In the genomic region with DNA sequence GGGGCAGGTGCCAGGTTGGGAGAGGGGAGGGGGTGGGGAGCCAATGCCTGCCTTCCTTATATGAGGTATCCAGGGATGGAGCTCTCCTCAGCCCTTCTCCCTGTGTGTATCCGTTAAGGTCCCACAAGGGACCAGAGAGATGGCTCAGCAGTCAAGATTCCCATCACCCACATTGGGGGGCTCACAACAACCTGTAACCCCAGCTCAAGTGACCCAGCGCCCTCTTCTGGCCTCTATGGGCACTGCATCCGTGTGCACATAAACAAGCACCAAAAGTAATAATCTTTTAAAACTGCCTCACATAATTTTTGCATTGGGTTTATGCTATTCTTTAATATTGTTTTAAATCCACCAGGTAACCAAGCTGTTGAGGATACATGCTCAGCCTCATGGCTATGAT, we compare ENCODE assay signal across 16 mouse cellular contexts. TPM values are rescaled to one million over a fixed set of nuclear protein-coding genes. Genes with fewer than 3 reads are reported as not detected.
DNase-seq lines count a peak whose midpoint lies in the region; ATAC-seq and TF ChIP-seq lines count a peak whose summit lies in the region.
"Had no signal": no experiment of that assay in that cellular context is flagged by ENCODE, and none has a peak within 500 bp of the region (broad histone marks: within the 10 kb centered on the region; RNA-seq: fewer than 3 reads in every experiment).

No protein-coding gene starts in this region.

- H3K4me2 ChIP-seq in kidney, postnatal 0 days (ENCODE audit: low read length): no peak overlapping the region
- H3K4me2 ChIP-seq in kidney, embryonic 15.5 days: no peak overlapping the region
- no peak overlapping the region for H3K4me2 ChIP-seq in midbrain, embryonic 11.5 days
- H3K4me2 ChIP-seq: embryonic facial prominence, embryonic 12.5 days; forebrain, embryonic 13.5 days; hindbrain, embryonic 14.5 days; limb, embryonic 12.5 days; neural tube, embryonic 15.5 days had no signal

- WGBS in kidney, postnatal 0 days: 88% methylated on average over 3 of the region's 3 CpGs
- WGBS in kidney, embryonic 15.5 days: 84% methylated on average over 3 of the region's 3 CpGs
- WGBS in thymus, adult 2 months: 90% methylated on average over 3 of the region's 3 CpGs
- 89% methylated on average over 3 of the region's 3 CpGs for WGBS in midbrain, embryonic 11.5 days

- DNase-seq in kidney, postnatal 0 days (ENCODE audit: low spot score): no peak
- DNase-seq in thymus, adult 2 months: no peak
- DNase-seq in thymus, postnatal 10 days (ENCODE audit: low spot score in 2 of 2): no peak
- DNase-seq in midbrain, embryonic 11.5 days (ENCODE audit: low spot score, missing footprints): no peak
- DNase-seq: cerebellum, postnatal 14 days; gastrocnemius, postnatal 36 days; thymus, postnatal 14 days had no signal

- H3K9me3 ChIP-seq in kidney, postnatal 0 days (replicated peaks; ENCODE audit: low read length): no peaks in the 10 kb centered on the region
- no peaks in the 10 kb centered on the region for H3K9me3 ChIP-seq in kidney, embryonic 15.5 days (replicated peaks)
- H3K9me3 ChIP-seq in midbrain, embryonic 11.5 days (ENCODE audit: control insufficient read depth, low read length): peaks cover 3% of the 10 kb centered on the region; the same call in 1 of the 2 replicates
- H3K9me3 ChIP-seq: embryonic facial prominence, embryonic 12.5 days; forebrain, embryonic 13.5 days; limb, embryonic 12.5 days; neural tube, embryonic 15.5 days had no signal

- H3K27me3 ChIP-seq in kidney, postnatal 0 days (ENCODE audit: insufficient read depth, low read length): no peaks in the 10 kb centered on the region
- no peaks in the 10 kb centered on the region for H3K27me3 ChIP-seq in kidney, embryonic 15.5 days
- no peaks in the 10 kb centered on the region for H3K27me3 ChIP-seq in thymus, adult 2 months (ENCODE audit: control insufficient read depth, insufficient read depth, low read length)
- no peaks in the 10 kb centered on the region for H3K27me3 ChIP-seq in midbrain, embryonic 11.5 days (ENCODE audit: control insufficient read depth, insufficient read depth, low read length)
- H3K27me3 ChIP-seq: embryonic facial prominence, embryonic 12.5 days; forebrain, embryonic 13.5 days; neural tube, embryonic 15.5 days had no signal

- no peak overlapping the region for H3K9ac ChIP-seq in kidney, postnatal 0 days (ENCODE audit: low read depth, low read length)
- no peak overlapping the region for H3K9ac ChIP-seq in kidney, embryonic 15.5 days
- H3K9ac ChIP-seq in midbrain, embryonic 11.5 days (ENCODE audit: low read length): no peak overlapping the region
- H3K9ac ChIP-seq: embryonic facial prominence, embryonic 12.5 days; forebrain, embryonic 13.5 days; hindbrain, embryonic 14.5 days; limb, embryonic 12.5 days; neural tube, embryonic 15.5 days had no signal

- H3K36me3 ChIP-seq in kidney, postnatal 0 days (ENCODE audit: insufficient read depth, low read length): 0 out of 2 replicates have a peak, but pooled peaks cover 5% of the 10 kb centered on the region
- peaks cover 23% of the 10 kb centered on the region for H3K36me3 ChIP-seq in kidney, embryonic 15.5 days
- no peaks in the 10 kb centered on the region for H3K36me3 ChIP-seq in thymus, adult 2 months (ENCODE audit: control insufficient read depth, insufficient read depth, low read length)
- H3K36me3 ChIP-seq in midbrain, embryonic 11.5 days (ENCODE audit: control insufficient read depth, insufficient read depth, low read length): no peaks in the 10 kb centered on the region

- peak; percentile 31; the same call in 1 of the 2 replicates for TF ChIP-seq CTCF in kidney, postnatal 0 days (IDR thresholded peaks at IDR 0.05; ENCODE audit: low read depth)
- TF ChIP-seq CTCF in thymus, adult 2 months (IDR thresholded peaks at IDR 0.05; ENCODE audit: borderline replicate concordance, control insufficient read depth, extremely low read depth, insufficient read depth, low read length, poor library complexity): peak; percentile 58; the same call in 1 of the 2 replicates
- TF ChIP-seq CTCF in bone marrow macrophage, adult 2 months (IDR thresholded peaks at IDR 0.05; ENCODE audit: low read depth, low read length): peak; percentile 64

- H3K4me1 ChIP-seq in kidney, postnatal 0 days (replicated peaks; ENCODE audit: insufficient read depth, low read length): no peaks in the 10 kb centered on the region
- H3K4me1 ChIP-seq in kidney, embryonic 15.5 days: no peaks in the 10 kb centered on the region
- H3K4me1 ChIP-seq in thymus, adult 2 months (replicated peaks; ENCODE audit: control insufficient read depth, insufficient read depth, low read length): no peaks in the 10 kb centered on the region
- H3K4me1 ChIP-seq in bone marrow macrophage, adult 2 months (ENCODE audit: control insufficient read depth, insufficient read depth, low read length): no peaks in the 10 kb centered on the region
- H3K4me1 ChIP-seq in midbrain, embryonic 11.5 days (ENCODE audit: control insufficient read depth, insufficient read depth, low read length): no peaks in the 10 kb centered on the region
- H3K4me1 ChIP-seq: embryonic facial prominence, embryonic 12.5 days; forebrain, embryonic 13.5 days had no signal

- no peak overlapping the region for H3K27ac ChIP-seq in kidney, postnatal 0 days
- H3K27ac ChIP-seq in kidney, embryonic 15.5 days: no peak overlapping the region
- H3K27ac ChIP-seq in thymus, adult 2 months (ENCODE audit: control insufficient read depth, insufficient read depth, low read length): no peak overlapping the region
- no peak overlapping the region for H3K27ac ChIP-seq in bone marrow macrophage, adult 2 months (ENCODE audit: insufficient read depth, low read depth, low read length)
- H3K27ac ChIP-seq in midbrain, embryonic 11.5 days (ENCODE audit: low read depth, low read length): no peak overlapping the region
- H3K27ac ChIP-seq: embryonic facial prominence, embryonic 12.5 days; forebrain, embryonic 13.5 days; hindbrain, embryonic 14.5 days; limb, embryonic 12.5 days; neural tube, embryonic 15.5 days had no signal

- TF ChIP-seq POLR2A in thymus, adult 2 months (IDR thresholded peaks at IDR 0.05; ENCODE audit: control insufficient read depth, extremely low read depth, insufficient read depth, low read length, poor library complexity): no peak
- TF ChIP-seq POLR2A in bone marrow macrophage, adult 2 months (IDR thresholded peaks at IDR 0.05; ENCODE audit: borderline replicate concordance, low read depth, low read length): no peak

- no peak overlapping the region for H3K4me3 ChIP-seq in kidney, postnatal 0 days (replicated peaks; ENCODE audit: low read depth, low read length)
- no peak overlapping the region for H3K4me3 ChIP-seq in kidney, embryonic 15.5 days (replicated peaks)
- no peak overlapping the region for H3K4me3 ChIP-seq in thymus, adult 2 months (ENCODE audit: control insufficient read depth, insufficient read depth, low read length)
- H3K4me3 ChIP-seq in bone marrow macrophage, adult 2 months (ENCODE audit: insufficient read depth, low read length): no peak overlapping the region
- H3K4me3 ChIP-seq in midbrain, embryonic 11.5 days (ENCODE audit: low read depth, low read length): no peak overlapping the region
- H3K4me3 ChIP-seq: embryonic facial prominence, embryonic 12.5 days; forebrain, embryonic 13.5 days; limb, embryonic 12.5 days; neural tube, embryonic 15.5 days had no signal

- ATAC-seq in kidney, postnatal 0 days (replicated peaks; ENCODE audit: low FRiP score, low read depth): no peak
- no peak for ATAC-seq in kidney, embryonic 15.5 days (replicated peaks; ENCODE audit: low FRiP score)
- ATAC-seq in midbrain, embryonic 11.5 days (ENCODE audit: low FRiP score): no peak
- no peak for ATAC-seq in granulocyte monocyte progenitor cell, adult 5-6 weeks (replicated peaks; ENCODE audit: poor library complexity, severe bottlenecking)
- ATAC-seq: forebrain, embryonic 13.5 days had no signal

RNA-seq across cellular contexts. Expression of a gene that starts 25.8 kb away (rescaled TPM):
- polyA plus RNA-seq in kidney, postnatal 0 days (2015; fragmentation: Nextera tagmentation; extraction: Ambion mirVana): 0.05 and 0.18 TPM in 2 replicates
- polyA plus RNA-seq in kidney, embryonic 15.5 days (2015; fragmentation: Nextera tagmentation; extraction: Ambion mirVana): 0.14 and 0.17 TPM in 2 replicates
- polyA plus RNA-seq in thymus, adult 2 months (2012; rRNA removed): 0.04 and 0.12 TPM in 2 replicates
- polyA plus RNA-seq in bone marrow macrophage, adult 2 months (2012; ENCODE audit: insufficient read depth, insufficient read length, missing spikeins): not detected in 2 replicates
- polyA plus RNA-seq in midbrain, embryonic 11.5 days (2014; fragmentation: Nextera tagmentation; extraction: Ambion mirVana): 64.7 and 68.0 TPM in 2 replicates
- total RNA-seq in granulocyte monocyte progenitor cell, adult 5-6 weeks (2014; fragmentation: Nextera tagmentation): not detected in 2 replicates
- not detected in 2 replicates for total RNA-seq in granulocyte monocyte progenitor cell, adult 5-6 weeks (2017)
- total RNA-seq: gastrocnemius, postnatal 36 days had no signal
- polyA plus RNA-seq: heart, embryonic 14.5 days had no signal

Comparison
In these comparisons a context has a peak if more than half of its experiments do, and no peak if none do; other contexts are left out.
1. RNA of a gene that starts 25.8 kb away (polyA plus RNA-seq): 64.7 to 68.0 TPM in midbrain, embryonic 11.5 days; 0.14 to 0.17 TPM in kidney, embryonic 15.5 days, 0.04 to 0.12 TPM in thymus, adult 2 months, 0.05 to 0.18 TPM in kidney, postnatal 0 days and not detected in bone marrow macrophage, adult 2 months; every median in the first group is over 10 times any median in the second.
2. Peak in every context shown above with its lines, with median percentiles within 50 percentile points of each other: CTCF ChIP-seq.